ENCODE assay signal across 8 mouse cellular contexts in genomic region chr9:103469516-103469915, GRCm38 (mm10). TPM values are rescaled to one million over a fixed set of nuclear protein-coding genes. Genes with fewer than 3 reads are reported as not detected.
DNase-seq lines count a peak whose midpoint lies in the region; ATAC-seq and TF ChIP-seq lines count a peak whose summit lies in the region.

No protein-coding gene starts in this region.

- no peak overlapping the region for H3K27ac ChIP-seq in kidney, postnatal 0 days
- H3K27ac ChIP-seq in midbrain, embryonic 11.5 days (ENCODE audit: low read depth, low read length) = no peak overlapping the region

- H3K4me1 ChIP-seq in kidney, postnatal 0 days (replicated peaks; ENCODE audit: insufficient read depth, low read length) = 0 out of 2 replicates have a peak, but pooled peaks cover 2% of the 10 kb centered on the region
- peaks cover 17% of the 10 kb centered on the region for H3K4me1 ChIP-seq in midbrain, embryonic 11.5 days (ENCODE audit: control insufficient read depth, insufficient read depth, low read length)

- no peaks in the 10 kb centered on the region for H3K9me3 ChIP-seq in kidney, postnatal 0 days (replicated peaks; ENCODE audit: low read length)
- no peaks in the 10 kb centered on the region for H3K9me3 ChIP-seq in midbrain, embryonic 11.5 days (ENCODE audit: control insufficient read depth, low read length)

- DNase-seq in kidney, postnatal 0 days (ENCODE audit: low spot score) = no peak
- DNase-seq in kidney, adult 11 months = no peak
- DNase-seq in CD4-positive helper T cell, adult 2 months (ENCODE audit: low read depth, low spot score) = peak; percentile 27
- peak; percentile 37 for DNase-seq in R1 (ENCODE audit: low read depth, low spot score)
- DNase-seq in lung, postnatal 36 days = peak; percentile 44
- DNase-seq in yolk sac, embryonic 10.5 days (ENCODE audit: low spot score) = no peak
- no peak for DNase-seq in midbrain, embryonic 11.5 days (ENCODE audit: low spot score, missing footprints)

- no peak overlapping the region for H3K4me3 ChIP-seq in kidney, postnatal 0 days (replicated peaks; ENCODE audit: low read depth, low read length)
- H3K4me3 ChIP-seq in midbrain, embryonic 11.5 days (ENCODE audit: low read depth, low read length) = no peak overlapping the region

- ATAC-seq in kidney, postnatal 0 days (replicated peaks; ENCODE audit: low FRiP score, low read depth) = no peak
- ATAC-seq in midbrain, embryonic 11.5 days (ENCODE audit: low FRiP score) = no peak
- no peak for ATAC-seq in megakaryocyte, adult 5-6 weeks (ENCODE audit: poor library complexity, severe bottlenecking)

- H3K36me3 ChIP-seq in kidney, postnatal 0 days (ENCODE audit: insufficient read depth, low read length) = no peaks in the 10 kb centered on the region
- no peaks in the 10 kb centered on the region for H3K36me3 ChIP-seq in midbrain, embryonic 11.5 days (ENCODE audit: control insufficient read depth, insufficient read depth, low read length)

- peak; percentile 63 for TF ChIP-seq CTCF in kidney, postnatal 0 days (IDR thresholded peaks at IDR 0.05; ENCODE audit: low read depth)

- H3K27me3 ChIP-seq in kidney, postnatal 0 days (ENCODE audit: insufficient read depth, low read length) = no peaks in the 10 kb centered on the region
- no peaks in the 10 kb centered on the region for H3K27me3 ChIP-seq in midbrain, embryonic 11.5 days (ENCODE audit: control insufficient read depth, insufficient read depth, low read length)

- WGBS in kidney, postnatal 0 days = 69% methylated on average over 5 of the region's 5 CpGs
- WGBS in midbrain, embryonic 11.5 days = 73% methylated on average over 5 of the region's 5 CpGs

- no peak overlapping the region for H3K4me2 ChIP-seq in kidney, postnatal 0 days (ENCODE audit: low read length)
- no peak overlapping the region for H3K4me2 ChIP-seq in midbrain, embryonic 11.5 days

- H3K9ac ChIP-seq in kidney, postnatal 0 days (ENCODE audit: low read depth, low read length) = no peak overlapping the region
- H3K9ac ChIP-seq in midbrain, embryonic 11.5 days (ENCODE audit: low read length) = no peak overlapping the region

RNA-seq across cellular contexts. Expression of gene Bfsp2, which starts 10.7 kb away (rescaled TPM):
- 0.61 and 0.96 TPM in 2 replicates for polyA plus RNA-seq in kidney, postnatal 0 days (2015; fragmentation: Nextera tagmentation; extraction: Ambion mirVana)
- polyA plus RNA-seq in midbrain, embryonic 11.5 days (2014; fragmentation: Nextera tagmentation; extraction: Ambion mirVana) = 1.7 and 2.6 TPM in 2 replicates
- 0.30 TPM in 1 of 2 replicates, not detected in the other for total RNA-seq in megakaryocyte, adult 5-6 weeks (2015)
- 1.1 and 1.3 TPM in 2 replicates for total RNA-seq in megakaryocyte, adult 5-6 weeks (2017)

Comparison
In these comparisons a context has a peak if more than half of its experiments do, and no peak if none do; other contexts are left out.
1. DNase-seq: peak in CD4-positive helper T cell, adult 2 months (single experiment), R1 (single experiment) and lung, postnatal 36 days (single experiment); none in kidney, postnatal 0 days (single experiment), kidney, adult 11 months (single experiment), yolk sac, embryonic 10.5 days (single experiment) and midbrain, embryonic 11.5 days (single experiment).